Mouse (Mus musculus) embryonic facial prominence, embryonic 11.5 days (tissue): ENCODE results near the gene Tet2. TPM values are rescaled to one million over a fixed set of nuclear protein-coding genes. Genes with fewer than 3 reads are reported as not detected.
A peak's percentile ranks its signal among the peaks of the same experiment; 100 is the strongest.

Source experiments
- ATAC-seq: fragments of 200-750 bp; cut with Nextera tagmentation; replicated peaks from 2 replicates; pipeline ENCODE4 v1.8.0; 2017; ENCODE audit warnings: low read depth; ENCODE audit not compliant: insufficient number of reproducible peaks, low FRiP score, low TSS enrichment
- DNase-seq: peaks from one replicate; pipeline ENCODE4 v3.0.0-alpha.2; 2015; ENCODE audit warnings: low spot score
- H3K27ac ChIP-seq: fragments of 300-500 bp; sonication (generic); replicated peaks from 2 replicates; pipeline ENCODE4 v1.5.1; 2014; ENCODE audit warnings: mild to moderate bottlenecking, low read depth, low read length, control low read depth
- H3K27me3 ChIP-seq: fragments of 300-500 bp; sonication (generic); 2 replicates; pipeline ENCODE4 v1.6.1; 2014; ENCODE audit warnings: mild to moderate bottlenecking, low read length, moderate library complexity, mixed read lengths; ENCODE audit not compliant: control insufficient read depth, insufficient read depth
- H3K36me3 ChIP-seq: fragments of 300-500 bp; sonication (generic); replicated peaks from 2 replicates; pipeline ENCODE4 v1.6.1; 2014; ENCODE audit warnings: low read depth, mild to moderate bottlenecking, low read length, moderate library complexity, mixed read lengths; ENCODE audit not compliant: control insufficient read depth, insufficient read depth
- H3K4me1 ChIP-seq: fragments of 300-500 bp; sonication (generic); 2 replicates; pipeline ENCODE4 v1.6.1; 2014; ENCODE audit warnings: low read length, mixed read lengths; ENCODE audit not compliant: control insufficient read depth, insufficient read depth
- H3K4me2 ChIP-seq: fragments of 300-500 bp; sonication (generic); 2 replicates; pipeline ENCODE4 v1.6.1; 2014; ENCODE audit warnings: low read depth, mild to moderate bottlenecking, control low read depth, low read length, moderate library complexity
- H3K4me3 ChIP-seq: fragments of 300-500 bp; sonication (generic); 2 replicates; pipeline ENCODE4 v1.5.1; 2014; ENCODE audit warnings: low read depth, low read length, control low read depth
- H3K9ac ChIP-seq: fragments of 300-500 bp; sonication (generic); replicated peaks from 2 replicates; pipeline ENCODE4 v1.6.1; 2014; ENCODE audit warnings: mild to moderate bottlenecking, control low read depth, low read length
- H3K9me3 ChIP-seq: fragments of 300-500 bp; sonication (generic); replicated peaks from 2 replicates; pipeline ENCODE4 v1.6.1; 2016; ENCODE audit warnings: mild to moderate bottlenecking, low read length, inconsistent platforms, mixed read lengths; ENCODE audit not compliant: control insufficient read depth
- WGBS: fragments of 180-500 bp; shearing (Covaris S2); extraction: QIAGEN DNeasy Blood & Tissue Kit; methylation state at CpG from one replicate; pipeline ENCODE4 v1.1.7; 2014; 5-methylcytosine and 5-hydroxymethylcytosine counted together
- polyA plus RNA-seq: library from polyadenylated mRNA; unstranded; fragments of >200 nt; fragmentation: Nextera tagmentation; extraction: Ambion mirVana; gene quantifications from 2 replicates; pipeline ENCODE4 v1.2.1, GENCODE M21; 2014

The Tet2 gene
- polyA plus RNA-seq, 1 experiment from 2014 or later, result 11.6 TPM

GRCm38 (mm10) chr3:133579671-133580070, 34.7 kb upstream of the Tet2 start:
- ATAC-seq, result no peak
- H3K9ac ChIP-seq, result no peak overlapping the region
- H3K36me3 ChIP-seq, result no peaks in the 10 kb centered on the region
- H3K4me2 ChIP-seq, result no peak overlapping the region
- no peaks in the 10 kb centered on the region for H3K9me3 ChIP-seq
- no peak overlapping the region for H3K4me3 ChIP-seq
- WGBS, result 85% methylated on average over 9 of the region's 9 CpGs
- no peaks in the 10 kb centered on the region for H3K27me3 ChIP-seq
- no peaks in the 10 kb centered on the region for H3K4me1 ChIP-seq
- no peak for DNase-seq
- H3K27ac ChIP-seq, result no peak overlapping the region

GRCm38 (mm10) chr3:133579140-133579539, 34.2 kb upstream of the Tet2 start:
- 34% methylated on average over 9 of the region's 9 CpGs for WGBS
- DNase-seq (peak; percentile 12), ATAC-seq (no peak)
- Histone ChIP-seq H3K27ac (no peak overlapping the region), H3K9me3 (no peaks in the 10 kb centered on the region), H3K4me2 (no peak overlapping the region), H3K4me3 (no peak overlapping the region), H3K9ac (no peak overlapping the region), H3K27me3 (no peaks in the 10 kb centered on the region), H3K36me3 (no peaks in the 10 kb centered on the region), H3K4me1 (no peaks in the 10 kb centered on the region)

GRCm38 (mm10) chr3:133574969-133575368, 30.0 kb upstream of the Tet2 start:
- no peak overlapping the region for H3K4me2 ChIP-seq
- 81% methylated on average over 6 of the region's 6 CpGs for WGBS
- no peak overlapping the region for H3K4me3 ChIP-seq
- H3K36me3 ChIP-seq, result no peaks in the 10 kb centered on the region
- H3K27me3 ChIP-seq, result no peaks in the 10 kb centered on the region
- no peaks in the 10 kb centered on the region for H3K9me3 ChIP-seq
- ATAC-seq (no peak), DNase-seq (no peak)
- no peaks in the 10 kb centered on the region for H3K4me1 ChIP-seq
- no peak overlapping the region for H3K9ac ChIP-seq
- H3K27ac ChIP-seq, result no peak overlapping the region

DNA sequence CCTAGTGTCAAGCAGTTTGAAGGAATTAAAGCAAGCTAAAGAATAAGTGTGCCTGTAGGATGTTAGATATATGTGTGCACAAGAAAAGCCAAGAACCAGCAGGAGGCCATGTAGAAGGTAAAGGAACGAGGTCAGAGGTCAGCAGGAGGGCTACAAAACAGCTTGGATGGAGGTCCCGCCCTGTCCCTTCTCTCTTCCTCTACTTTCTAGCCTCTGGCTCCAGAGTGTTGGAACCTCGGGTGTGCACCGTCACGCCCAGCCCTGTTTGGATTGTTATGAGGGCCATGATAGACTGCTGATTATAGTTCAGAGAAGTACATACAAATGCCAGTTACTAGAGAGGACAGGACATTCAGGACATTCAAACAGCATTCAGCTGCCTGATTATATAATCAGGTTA, 27.0 kb upstream of the Tet2 start:
- H3K9ac ChIP-seq, result no peak overlapping the region
- 74% methylated on average over 5 of the region's 5 CpGs for WGBS

DNA sequence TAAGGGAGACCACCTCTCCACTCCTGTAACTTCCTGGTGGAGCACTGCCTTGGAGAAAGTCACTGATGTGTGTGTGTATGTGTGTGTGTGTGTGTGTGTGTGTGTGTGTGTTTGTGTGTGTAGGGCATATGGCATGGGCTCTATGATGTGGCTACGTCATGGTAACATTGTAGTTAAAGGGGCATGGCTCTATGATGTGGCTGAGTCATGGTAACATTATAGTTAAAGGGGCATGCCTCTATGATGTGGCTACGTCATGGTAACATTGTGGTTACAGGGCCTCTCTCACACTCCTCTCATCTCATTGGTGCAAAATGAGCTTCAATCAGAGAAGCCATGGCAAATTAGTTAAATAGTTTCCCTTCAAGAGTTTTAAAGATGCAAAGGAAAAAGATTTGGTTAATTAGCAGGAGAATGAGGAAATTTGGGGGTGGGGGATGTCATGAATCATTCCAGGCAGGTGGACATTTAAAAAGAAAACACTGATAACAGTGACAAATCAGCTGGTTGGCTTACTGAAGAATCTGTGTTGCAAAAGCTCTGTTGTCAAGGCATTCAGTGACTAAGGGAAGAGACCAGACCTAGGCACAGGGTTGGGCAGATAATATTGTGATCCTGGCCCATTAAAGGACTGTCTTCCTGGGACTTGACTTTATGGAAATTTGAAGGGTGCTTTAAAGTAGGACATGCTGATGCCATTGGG, 18.7 kb upstream of the Tet2 start:
- no peaks in the 10 kb centered on the region for H3K36me3 ChIP-seq
- no peak overlapping the region for H3K4me3 ChIP-seq
- no peak overlapping the region for H3K9ac ChIP-seq
- no peak for ATAC-seq
- H3K27ac ChIP-seq, result no peak overlapping the region
- H3K9me3 ChIP-seq, result no peaks in the 10 kb centered on the region
- H3K4me1 ChIP-seq, result no peaks in the 10 kb centered on the region
- DNase-seq, result no peak
- WGBS, result 75% methylated on average over 2 of the region's 2 CpGs
- H3K4me2 ChIP-seq, result no peak overlapping the region
- H3K27me3 ChIP-seq, result no peaks in the 10 kb centered on the region

More for the DNA sequence above, 27.0 kb upstream of the Tet2 start:
- H3K27me3 ChIP-seq, result no peaks in the 10 kb centered on the region
- no peaks in the 10 kb centered on the region for H3K4me1 ChIP-seq
- no peak overlapping the region for H3K4me3 ChIP-seq
- DNase-seq (no peak), ATAC-seq (no peak)
- H3K36me3 ChIP-seq, result no peaks in the 10 kb centered on the region
- H3K4me2 ChIP-seq, result no peak overlapping the region
- no peaks in the 10 kb centered on the region for H3K9me3 ChIP-seq
- no peak overlapping the region for H3K27ac ChIP-seq

DNA sequence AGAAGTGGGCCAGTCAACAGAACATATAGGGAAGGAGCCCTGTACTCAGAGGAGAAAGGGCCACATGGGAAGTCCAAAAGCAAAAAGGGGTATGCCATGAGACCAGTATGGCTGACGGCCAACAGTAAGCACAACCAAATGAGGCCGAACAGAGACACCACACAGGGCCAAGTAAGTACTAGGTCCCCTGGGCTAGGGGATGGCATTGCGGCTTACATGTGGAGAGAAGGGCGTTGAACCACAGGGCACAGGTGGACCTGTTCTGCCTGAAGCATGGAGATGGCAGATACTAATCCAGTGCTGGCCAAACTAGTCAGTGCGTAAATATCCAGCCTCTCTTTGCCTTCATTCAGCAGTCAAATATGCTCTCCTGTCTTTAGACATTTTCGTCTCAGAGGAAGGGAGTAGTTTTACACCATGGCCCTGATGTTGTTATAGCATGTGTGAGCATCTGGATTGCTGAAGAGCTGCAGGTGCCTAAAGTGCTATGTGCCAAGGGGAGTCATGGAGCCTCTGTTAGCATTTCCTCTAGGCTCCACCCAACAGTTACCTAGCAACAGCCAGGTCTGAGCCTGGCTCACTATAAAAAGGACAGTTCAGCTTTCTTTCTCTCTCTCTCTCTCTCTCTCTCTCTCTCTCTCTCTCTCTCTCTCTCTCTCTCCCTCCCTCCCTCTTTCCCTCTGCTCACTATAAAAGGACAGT, 14.6 kb upstream of the Tet2 start:
- 84% methylated on average over 6 of the region's 6 CpGs for WGBS
- H3K4me1 ChIP-seq, result no peaks in the 10 kb centered on the region
- DNase-seq (no peak), ATAC-seq (0 out of 2 replicates have a peak, but pooled peaks have one; percentile 14)
- H3K9ac ChIP-seq, result no peak overlapping the region
- no peak overlapping the region for H3K4me3 ChIP-seq
- no peaks in the 10 kb centered on the region for H3K9me3 ChIP-seq
- no peaks in the 10 kb centered on the region for H3K27me3 ChIP-seq
- H3K27ac ChIP-seq, result no peak overlapping the region
- no peak overlapping the region for H3K4me2 ChIP-seq
- H3K36me3 ChIP-seq, result no peaks in the 10 kb centered on the region

DNA sequence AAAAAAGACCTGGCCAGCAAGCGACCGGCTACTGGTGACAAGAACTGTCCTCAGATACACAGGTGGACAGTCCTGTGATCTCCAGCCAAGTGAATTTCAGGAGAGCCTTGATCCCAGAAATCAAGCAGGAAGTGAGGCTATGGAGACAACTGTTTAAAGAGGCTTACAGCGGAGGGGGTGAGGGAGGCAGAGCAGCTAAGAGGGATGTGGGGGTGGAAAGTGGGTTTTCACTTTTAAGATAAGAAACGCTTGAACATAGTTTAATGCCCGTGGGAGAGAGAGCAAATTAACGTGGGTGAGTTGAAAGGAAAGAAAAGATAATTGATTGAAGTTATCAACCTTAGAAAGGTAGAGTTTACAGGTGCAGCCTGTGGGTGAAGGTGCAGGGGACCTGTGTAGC, 12.7 kb upstream of the Tet2 start:
- no peak overlapping the region for H3K4me3 ChIP-seq
- ATAC-seq (no peak), DNase-seq (no peak)
- H3K27ac ChIP-seq, result no peak overlapping the region
- WGBS, result 70% methylated on average over 6 of the region's 6 CpGs
- no peaks in the 10 kb centered on the region for H3K4me1 ChIP-seq
- H3K9ac ChIP-seq, result no peak overlapping the region
- no peaks in the 10 kb centered on the region for H3K27me3 ChIP-seq
- H3K36me3 ChIP-seq, result no peaks in the 10 kb centered on the region
- H3K4me2 ChIP-seq, result no peak overlapping the region
- H3K9me3 ChIP-seq, result no peaks in the 10 kb centered on the region

DNA sequence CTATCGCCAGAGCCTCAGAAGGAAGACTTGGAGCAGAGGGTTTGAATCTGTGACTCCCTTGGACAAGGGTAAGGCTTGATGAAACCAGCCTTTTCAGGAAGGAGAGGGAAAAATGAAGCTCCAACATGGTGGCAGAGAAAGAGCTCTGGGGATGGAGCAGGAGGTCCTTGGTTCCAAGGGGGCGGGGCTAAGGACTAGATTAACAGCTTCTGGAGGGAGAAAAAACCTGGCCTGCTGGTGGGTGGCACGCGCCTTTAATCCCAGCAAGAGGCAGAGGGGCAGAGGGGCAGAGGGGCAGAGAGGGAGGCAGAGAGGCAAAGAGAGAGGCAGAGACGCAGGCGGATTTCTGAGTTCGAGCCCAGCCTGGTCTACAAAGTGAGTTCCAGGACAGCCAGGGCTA, 12.2 kb upstream of the Tet2 start:
- H3K9me3 ChIP-seq, result no peaks in the 10 kb centered on the region
- 66% methylated on average over 7 of the region's 7 CpGs for WGBS
- ATAC-seq, result no peak

More for the DNA sequence above, 12.2 kb upstream of the Tet2 start:
- H3K36me3 ChIP-seq, result no peaks in the 10 kb centered on the region
- no peak overlapping the region for H3K27ac ChIP-seq
- no peaks in the 10 kb centered on the region for H3K27me3 ChIP-seq
- no peak overlapping the region for H3K4me2 ChIP-seq
- no peak overlapping the region for H3K4me3 ChIP-seq
- H3K4me1 ChIP-seq, result no peaks in the 10 kb centered on the region
- H3K9ac ChIP-seq, result no peak overlapping the region
- DNase-seq, result no peak
